Mouse (Mus musculus) kidney, postnatal 10 days (tissue): ENCODE data around the gene Ppp1r18.

ENCODE experiments used
- DNase-seq: peaks from one replicate; pipeline ENCODE4 v3.0.0; 2021; ENCODE audit warnings: mixed read lengths

The Ppp1r18 gene

DNA sequence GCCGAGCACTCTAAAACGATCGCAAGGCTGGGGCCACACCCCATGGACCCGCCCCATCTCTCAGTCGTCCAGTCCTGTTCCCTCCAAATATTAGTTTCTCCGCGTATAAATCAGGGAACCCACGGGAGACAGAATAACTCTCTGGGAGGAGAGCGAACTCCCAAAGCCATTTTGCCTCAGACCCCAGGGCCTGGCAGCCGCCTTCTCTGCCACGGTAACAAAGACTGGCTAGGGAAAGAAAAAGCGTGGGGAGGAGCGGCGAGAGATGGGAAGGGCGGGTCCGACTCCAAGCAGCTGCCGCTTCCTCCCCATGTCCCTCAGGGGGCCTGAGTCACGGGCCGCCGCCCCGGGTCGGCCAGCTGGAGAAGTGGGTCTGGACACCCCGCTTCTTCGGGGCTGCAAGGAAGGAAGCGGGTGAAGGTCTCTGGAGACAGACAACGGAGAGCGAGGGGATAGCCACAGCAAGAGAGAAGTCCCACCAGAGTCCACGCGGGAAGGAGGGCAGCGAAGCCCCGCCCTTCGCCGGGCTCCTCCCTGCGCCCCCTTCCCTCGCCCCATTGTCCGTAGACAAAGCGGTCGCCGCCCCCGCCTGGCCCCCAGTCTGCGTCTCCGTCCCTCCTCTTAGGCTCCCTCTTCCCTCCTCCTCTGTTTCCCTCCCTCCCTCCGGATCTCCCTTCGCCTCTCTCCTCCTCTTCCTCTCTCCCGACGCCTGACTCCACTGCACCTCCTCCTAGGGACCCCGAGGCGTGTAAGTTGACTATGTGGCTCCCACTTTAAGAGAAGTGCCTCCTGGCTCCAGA lies at the start of gene Ppp1r18:
TSS of gene Ppp1r18 (plus strand) at position 113 of the 800 bp plus-strand sequence.
- peak; percentile 89 for DNase-seq

DNA sequence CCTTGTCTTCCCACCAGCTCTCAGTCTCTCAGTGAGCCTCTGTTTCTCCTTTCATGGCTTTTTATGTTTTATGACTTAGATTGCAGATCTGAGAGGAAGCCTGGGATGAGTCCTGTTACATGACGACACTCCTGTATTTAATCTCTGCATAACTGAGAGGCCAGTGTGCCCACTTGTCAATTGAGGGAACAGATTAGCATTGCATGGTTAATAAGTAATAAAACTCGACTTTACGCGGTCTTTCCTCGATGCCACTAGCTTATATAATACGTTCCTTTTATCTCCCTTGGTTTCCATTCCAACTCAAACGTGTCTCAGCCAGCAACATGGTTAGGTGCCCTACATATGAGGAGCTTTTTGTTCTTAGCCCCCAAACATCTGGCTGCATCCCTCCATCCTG lies 49.6 kb upstream of the Ppp1r18 start:
- DNase-seq: no peak

DNA sequence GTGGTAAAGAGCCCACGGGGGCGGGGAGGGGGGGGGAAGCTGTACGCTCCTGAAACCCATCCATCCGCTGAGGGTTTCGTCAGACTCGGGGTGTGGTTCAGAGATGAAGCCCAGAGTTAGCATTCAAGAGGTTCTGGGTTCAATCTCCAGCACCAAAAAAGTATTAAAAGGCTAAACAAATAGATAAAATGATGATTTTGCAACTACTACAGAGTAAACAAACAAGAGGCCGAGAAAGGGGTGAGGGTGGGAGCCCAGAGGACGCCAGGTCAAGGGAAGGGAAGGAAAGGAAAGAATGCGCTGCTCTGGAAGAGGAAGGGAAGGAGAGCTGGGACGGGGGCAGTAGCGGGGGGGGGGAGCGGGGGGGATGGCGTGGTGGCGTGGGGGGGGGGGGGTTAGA lies 48.7 kb upstream of the Ppp1r18 start:
- no peak for DNase-seq

DNA sequence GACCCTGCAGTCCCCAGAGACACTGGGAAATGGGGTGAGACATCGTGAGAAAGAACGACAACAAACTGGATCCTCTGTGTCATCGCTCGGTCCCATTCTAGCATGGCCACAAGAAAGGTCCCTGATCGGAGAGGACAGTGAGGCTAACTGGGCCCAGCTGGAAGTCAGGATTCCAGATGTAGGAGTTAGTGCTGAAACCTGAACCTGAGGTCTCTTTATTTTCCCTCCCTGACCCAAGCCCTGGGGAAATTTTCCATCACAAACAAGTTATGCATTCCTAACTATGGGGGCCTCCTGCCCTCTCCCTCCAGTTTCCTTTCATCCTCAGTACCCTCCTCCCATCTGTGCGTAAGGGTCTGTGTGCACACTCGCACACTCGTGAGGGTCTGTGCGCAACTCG lies 48.2 kb upstream of the Ppp1r18 start:
- no peak for DNase-seq

DNA sequence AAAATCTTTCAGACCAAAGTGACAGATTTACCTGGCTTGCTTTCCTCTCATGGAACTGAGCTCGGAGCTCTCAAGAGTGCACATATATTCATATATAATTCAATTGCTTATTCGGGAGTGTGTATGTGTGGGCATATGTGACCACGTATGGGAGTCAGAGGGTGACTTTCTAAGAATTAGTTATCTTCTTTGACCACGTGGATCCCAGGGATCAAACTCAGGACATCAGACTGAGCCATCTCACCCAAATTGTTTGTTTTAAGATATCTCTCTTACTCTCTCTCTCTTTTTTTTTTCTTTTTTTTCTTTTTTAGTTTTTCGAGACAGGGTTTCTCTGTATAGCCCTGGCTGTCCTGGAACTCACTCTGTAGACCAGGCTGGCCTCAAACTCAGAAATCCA lies 45.3 kb upstream of the Ppp1r18 start:
- DNase-seq: no peak

DNA sequence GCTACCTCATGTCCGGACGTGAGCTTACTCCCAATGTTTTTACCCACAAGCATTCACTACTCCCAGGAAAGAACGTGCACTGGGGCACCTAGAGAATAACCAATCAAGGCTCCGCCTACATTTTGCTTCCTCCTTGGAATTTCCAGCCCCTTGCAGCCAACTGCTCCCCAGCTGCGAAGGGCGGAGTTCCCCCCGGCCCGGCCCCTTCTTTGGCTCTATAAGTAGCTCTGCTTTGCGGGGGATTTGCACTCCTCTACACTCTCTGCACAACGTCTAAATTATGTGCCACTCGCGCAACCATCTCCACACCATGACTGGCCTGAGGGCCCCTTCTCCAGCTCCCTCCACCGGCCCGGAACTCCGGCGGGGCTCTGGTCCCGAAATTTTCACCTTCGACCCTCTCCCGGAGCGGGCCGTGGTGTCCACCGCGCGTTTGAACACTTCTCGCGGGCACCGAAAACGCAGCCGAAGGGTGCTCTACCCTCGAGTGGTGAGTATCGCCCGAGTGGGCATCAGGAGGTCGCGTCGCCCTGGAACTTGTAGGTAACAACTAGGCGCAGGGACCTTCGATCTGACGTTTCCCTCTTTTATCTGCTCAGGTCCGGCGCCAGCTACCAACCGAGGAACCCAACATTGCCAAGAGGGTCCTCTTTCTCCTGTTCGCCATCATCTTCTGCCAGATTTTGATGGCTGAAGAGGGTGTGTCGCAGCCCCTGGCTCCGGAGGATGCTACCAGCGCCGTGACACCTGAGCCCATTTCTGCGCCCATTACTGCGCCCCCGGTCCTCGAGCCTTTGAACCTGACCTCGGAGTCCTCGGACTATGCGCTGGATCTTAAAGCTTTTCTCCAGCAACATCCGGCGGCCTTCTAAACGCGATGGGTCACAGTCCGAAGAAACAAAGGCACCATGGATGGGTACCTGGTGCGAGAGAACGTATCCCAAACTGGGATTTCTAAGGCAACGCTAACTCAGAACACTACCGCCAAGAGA lies 43.7 kb upstream of the Ppp1r18 start, which contains the start of gene Ier3:
TSS of gene Ier3 (plus strand) at position 246 of the 992 bp plus-strand sequence.
- peak; percentile 93 for DNase-seq

DNA sequence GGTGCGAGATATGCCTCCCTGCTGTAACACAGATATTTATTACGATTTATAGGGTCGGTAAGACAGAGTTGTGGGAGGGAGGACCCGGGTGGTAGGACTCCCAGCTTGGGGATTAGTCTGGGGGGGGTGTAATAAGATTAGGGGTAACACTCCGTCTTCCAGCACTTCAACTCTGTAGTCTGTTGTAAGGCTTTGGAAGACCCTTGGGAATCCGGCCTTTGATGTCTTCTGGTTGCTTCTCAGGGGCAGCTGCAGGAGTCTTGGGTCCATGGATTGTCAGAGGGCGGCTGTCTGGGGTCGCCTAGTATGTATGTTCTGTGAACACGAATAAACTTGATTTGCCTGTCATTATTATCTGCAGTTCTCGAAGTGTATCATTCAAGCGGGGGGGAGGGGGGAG lies 42.8 kb upstream of the Ppp1r18 start:
- no peak for DNase-seq

DNA sequence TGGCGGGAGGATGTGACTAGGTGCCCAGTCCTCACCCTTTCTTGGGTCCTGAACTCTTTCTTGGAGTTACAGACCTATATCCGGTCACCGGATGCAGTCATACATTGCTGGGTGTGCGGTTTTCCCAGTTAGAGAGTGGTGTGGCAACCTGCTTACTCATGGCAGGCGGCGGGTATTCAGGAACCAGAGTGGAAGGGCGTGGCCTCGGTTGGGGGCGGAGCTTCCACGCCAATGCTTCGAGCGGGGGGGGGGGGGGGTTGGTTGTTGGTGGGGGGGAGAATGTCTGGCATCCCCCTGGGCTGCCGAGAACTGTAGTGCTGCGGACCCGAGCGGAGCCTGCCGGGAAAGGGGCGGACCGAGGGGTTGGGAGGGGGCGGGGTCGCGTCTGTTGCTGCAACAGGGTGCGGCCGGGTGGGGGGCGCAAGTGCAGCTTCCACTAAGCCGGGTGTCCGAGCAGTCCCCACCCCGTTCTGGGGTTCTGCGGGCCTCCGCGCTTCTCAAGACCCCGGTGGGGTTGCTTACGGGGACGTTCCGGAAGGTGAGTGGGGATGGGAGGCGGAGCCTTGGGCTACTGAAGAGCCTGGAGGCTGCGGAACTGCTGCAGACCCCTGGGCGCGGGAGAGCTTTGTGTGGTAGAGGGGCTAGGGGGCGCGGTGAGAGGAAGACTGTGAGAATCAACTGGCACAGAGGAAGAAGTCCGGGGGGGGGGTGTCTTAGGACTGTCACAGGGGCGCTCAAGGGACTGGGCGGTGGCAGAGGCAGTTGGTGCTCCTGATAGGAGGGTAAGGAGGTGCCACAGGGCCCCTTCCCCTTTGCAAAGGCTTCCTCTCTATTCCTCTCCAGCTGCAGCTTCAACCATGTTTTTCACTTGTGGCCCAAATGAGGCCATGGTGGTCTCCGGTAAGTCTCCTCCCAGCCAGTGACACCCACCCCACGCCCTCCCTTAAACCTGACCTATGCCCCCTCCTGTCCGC lies 42.1 kb upstream of the Ppp1r18 start, which contains the start of gene Flot1:
TSS of gene Flot1 (plus strand) at position 267 of the 974 bp plus-strand sequence.
- peak; percentile 95 for DNase-seq

DNA sequence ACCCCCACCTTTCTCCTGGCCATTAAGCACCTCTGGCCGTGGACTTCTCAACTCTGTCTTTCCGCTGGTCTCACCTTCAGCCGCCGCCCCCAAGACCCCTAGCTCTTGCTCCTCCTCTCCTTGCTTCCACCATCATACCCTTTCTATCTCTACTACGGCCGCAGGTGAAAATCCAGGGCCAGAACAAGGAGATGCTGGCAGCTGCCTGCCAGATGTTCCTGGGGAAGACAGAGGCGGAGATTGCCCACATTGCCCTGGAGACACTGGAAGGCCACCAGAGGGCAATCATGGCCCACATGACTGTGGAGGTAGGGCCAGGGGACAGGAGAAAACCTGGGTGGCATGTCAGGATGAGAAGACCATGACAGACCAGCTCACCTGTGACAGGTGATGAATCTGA lies 41.0 kb upstream of the Ppp1r18 start:
- peak; percentile 51 for DNase-seq

DNA sequence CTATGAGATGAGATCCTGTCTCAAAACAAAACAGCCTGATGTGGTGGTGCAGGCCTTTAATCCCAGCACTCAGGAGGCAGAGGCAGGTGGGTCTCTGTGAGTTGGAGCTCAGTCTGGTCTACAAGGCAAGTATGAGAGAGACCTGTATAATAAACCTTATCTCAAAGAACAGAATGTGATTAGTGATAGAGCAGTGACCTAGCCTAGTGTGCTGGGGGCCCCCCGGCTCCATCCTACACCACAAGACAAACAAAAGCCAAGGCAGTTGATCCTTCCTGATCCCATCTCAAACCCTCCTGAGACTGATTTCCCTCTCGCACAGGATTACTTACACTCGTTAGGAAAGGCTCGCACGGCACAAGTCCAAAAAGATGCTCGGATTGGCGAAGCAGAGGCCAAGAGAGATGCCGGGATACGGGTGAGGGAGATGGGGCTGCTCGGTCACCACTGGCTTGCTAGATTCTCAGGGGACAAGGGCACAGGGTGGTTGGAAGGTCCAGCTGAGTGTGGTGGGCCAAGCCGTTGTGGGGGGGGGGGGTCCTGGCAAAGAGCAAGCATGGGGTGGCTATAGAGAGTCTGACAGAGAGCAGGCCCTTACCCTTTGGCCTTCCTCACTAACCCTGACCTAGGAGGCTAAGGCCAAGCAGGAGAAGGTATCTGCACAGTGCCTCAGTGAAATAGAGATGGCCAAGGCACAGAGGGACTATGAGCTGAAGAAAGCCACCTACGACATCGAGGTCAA lies 40.1 kb upstream of the Ppp1r18 start:
- no peak for DNase-seq

DNA sequence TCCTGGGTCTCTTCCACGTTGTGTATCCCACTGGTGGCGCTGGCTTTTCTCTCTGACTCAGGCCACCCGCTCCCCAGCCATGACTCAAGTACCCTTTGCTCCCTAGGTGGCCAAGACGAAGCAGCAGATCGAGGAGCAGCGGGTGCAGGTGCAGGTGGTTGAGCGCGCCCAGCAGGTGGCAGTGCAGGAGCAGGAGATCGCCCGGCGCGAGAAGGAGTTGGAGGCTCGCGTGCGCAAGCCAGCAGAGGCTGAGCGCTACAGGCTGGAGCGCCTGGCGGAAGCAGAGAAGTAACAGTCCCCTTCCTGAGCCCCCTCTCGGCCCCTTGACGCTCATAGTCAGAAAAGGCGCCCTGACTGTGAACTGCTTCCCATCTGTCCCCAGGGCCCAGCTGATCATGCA lies 35.7 kb upstream of the Ppp1r18 start:
- DNase-seq: peak; percentile 94

DNA sequence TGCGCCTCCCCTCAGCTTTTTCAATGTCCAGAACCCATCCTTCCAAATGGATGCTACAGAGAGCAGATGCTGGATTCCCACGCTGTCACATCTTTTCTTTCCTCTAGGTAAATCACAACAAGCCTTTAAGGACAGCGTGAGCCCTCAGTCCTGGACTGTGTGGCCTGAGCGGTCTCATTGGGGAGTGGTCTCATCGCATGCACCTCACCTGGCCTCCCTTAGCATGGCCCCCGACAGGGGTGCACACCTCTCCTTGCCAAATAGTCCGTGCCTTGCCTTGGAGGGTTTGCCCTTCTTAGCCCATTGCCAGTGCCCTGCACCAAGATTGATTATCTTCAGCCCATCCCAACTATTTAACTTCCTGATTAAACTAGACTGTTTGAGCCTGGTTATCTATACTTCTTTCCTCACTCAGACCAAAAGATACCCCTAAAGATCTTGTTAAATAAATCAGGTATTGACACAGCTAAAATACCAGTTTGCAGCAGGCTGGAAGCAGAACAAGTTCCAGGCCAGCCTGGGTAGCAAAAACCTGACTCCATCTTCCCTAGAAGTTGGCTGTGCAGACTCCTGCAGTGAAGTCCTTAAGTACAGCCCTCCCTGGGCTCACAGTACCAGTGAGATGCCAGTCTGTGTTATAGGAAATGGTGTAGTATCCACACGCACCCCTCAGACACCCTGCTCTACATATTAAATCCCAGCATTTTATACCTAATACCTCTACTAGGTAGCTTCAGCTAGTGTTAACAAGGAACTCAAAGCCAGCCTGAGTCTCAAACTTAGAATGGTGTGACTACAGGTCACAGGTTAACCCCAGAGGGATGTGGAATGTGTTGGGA lies 32.8 kb upstream of the Ppp1r18 start:
- no peak for DNase-seq

DNA sequence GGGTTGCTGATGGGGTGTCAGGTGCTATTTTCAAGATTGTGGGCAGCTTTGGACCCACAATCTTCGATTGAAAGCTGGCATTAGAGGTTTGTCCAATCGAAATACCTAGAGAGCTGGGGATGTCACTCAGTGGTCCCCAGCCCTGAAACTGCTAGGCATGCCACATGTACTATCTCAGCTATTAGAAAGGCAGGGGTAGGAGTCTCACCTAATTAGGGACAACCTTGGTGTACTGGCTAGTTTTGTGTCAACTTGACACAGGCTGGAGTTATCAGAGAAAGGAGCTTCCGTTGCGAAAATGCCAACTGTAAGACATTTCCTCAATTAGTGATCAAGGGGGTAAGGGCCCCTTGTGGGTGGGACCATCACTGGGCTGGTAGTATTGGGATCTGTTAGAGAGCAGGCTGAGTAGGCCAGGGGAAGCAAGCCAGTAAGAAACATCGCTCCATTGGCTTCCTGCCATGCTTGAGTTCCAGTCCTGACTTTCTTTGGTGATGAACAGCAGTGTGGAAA lies 32.1 kb upstream of the Ppp1r18 start:
- DNase-seq: no peak

DNA sequence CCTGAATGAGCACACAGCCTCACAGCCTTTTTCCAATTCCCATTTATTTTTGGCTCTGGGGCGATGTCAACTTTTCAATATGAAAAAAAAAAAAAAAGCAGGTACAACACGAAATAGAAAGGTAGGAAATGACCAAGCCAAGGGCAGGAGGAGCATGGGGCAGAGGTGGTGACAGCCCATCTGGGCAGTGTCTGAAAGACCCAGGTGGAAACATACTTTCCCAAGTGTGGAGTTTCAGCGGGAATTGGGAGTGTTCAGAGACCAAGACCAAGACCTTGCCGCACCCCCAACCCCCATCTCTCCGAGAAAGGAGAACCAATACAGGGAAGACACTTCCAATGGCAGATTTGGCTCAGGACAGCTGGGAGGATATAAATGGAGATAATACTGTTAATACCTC lies 31.5 kb upstream of the Ppp1r18 start:
- no peak for DNase-seq

DNA sequence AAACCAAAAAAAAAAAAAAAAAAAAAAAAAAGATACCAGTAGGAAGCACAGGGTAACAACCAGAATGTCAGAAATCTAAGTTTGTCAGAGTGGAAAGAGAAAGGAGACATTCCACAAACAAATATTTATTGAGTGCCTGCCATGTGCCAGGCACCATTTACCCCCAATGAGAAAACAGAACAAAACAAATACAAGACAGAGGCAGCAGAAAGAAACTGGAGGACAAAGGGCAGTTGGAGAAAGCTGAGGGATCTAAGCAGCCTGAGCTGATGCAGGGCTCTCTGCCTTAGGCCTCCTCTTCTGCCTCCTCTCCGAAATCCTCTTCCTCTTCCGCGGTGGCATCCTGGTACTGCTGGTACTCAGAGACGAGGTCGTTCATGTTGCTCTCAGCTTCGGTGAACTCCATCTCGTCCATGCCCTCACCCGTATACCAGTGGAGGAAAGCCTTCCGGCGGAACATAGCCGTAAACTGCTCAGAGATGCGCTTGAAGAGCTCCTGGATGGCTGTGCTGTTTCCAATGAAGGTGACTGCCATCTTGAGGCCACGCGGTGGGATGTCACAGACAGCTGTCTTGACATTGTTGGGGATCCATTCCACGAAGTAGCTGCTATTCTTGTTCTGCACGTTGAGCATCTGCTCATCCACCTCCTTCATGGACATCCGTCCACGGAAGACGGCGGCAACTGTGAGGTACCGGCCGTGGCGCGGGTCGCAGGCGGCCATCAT lies 30.5 kb upstream of the Ppp1r18 start:
- no peak for DNase-seq

DNA sequence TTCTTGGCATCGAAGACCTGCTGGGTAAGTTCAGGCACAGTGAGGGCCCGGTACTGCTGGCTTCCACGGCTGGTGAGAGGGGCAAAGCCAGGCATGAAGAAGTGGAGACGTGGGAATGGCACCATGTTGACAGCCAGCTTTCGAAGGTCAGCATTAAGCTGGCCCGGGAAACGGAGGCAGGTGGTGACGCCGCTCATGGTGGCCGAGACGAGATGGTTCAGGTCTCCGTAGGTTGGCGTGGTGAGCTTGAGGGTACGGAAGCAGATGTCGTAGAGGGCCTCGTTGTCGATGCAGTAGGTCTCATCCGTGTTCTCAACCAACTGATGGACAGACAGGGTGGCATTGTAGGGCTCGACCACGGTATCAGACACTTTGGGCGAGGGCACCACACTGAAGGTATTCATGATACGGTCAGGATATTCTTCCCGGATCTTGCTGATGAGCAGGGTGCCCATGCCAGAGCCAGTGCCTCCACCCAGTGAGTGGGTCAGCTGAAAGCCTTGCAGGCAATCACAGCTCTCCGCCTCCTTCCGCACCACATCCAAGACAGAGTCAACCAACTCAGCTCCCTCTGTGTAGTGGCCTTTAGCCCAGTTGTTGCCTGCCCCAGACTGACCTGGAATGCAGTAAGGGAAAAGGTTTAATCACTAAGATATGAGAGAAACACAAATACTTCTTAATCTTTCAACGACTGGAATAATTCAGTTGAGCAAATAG lies 29.8 kb upstream of the Ppp1r18 start:
- peak; percentile 49 for DNase-seq

DNA sequence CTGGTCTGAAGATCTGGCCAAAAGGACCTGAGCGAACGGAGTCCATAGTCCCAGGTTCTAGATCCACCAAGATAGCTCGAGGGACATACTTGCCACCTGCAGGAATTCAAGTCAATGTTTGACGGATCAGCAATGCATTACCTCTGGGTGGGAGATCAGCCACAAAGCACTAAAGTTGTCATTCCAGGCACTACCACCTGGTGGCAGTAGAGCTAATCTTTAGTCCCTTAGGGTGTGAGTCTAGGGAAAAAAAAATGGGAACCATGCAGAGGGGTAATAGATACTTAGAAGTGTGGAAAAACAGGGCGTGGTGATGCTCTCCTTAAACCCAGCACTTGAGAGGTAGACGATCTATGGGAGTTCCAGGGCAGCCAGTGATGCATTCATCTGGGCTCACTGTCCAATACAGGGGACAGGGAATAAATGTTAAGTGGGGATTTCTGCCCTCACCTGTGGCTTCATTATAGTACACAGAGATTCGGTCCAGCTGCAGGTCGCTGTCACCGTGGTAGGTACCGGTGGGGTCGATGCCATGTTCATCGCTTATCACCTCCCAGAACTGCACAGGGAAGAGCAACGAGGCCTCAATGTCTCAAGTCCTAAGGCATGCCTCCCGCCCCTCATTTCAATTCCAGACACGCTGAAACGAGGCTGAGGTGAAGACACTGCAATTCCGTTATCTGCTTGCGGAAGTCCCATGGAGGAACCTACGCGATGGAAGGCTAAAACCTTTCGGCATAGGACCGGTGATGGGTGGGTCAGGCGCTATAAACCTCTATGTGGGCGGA lies 29.0 kb upstream of the Ppp1r18 start:
- DNase-seq: peak; percentile 94

DNA sequence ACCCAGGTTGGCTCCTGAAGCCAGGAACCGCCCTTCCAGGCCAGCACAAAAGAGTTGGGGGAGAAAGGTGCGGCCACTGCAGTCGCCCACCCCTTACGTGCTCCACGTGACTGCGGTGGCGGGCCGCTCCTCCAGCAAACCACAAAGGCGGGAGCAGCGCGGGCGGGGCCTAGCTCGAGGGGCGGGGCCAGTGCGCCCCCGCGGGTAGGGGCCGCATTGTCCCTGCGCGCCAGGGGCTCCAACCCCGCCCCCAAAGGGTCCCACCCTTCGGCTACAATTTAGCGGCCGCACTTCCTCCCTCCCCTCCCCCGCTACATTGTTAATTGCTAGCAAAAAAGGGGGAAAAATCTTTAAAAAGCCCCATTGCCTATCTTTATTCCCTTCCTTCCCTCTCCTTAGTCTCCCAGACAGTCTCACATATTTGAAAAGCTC lies 28.4 kb upstream of the Ppp1r18 start:
- DNase-seq: peak; percentile 95
